Mouse (Mus musculus): ENCODE results near the gene Gm10491. TPM values are rescaled to one million over a fixed set of nuclear protein-coding genes. Genes with fewer than 3 reads are reported as not detected.

Gm10491 gene
- total RNA-seq, 2 experiments from 2014 or later = not detected

- peak; percentile 60 to 75 for DNase-seq (ENCODE audit: low spot score in 2 of 2)
Observed at GRCm38 (mm10) chrX:7883841-7884567, 23.6 kb downstream of the Gm10491 start, which contains the start of gene Slc35a2. Slc35a2 (plus strand) TSS chrX:7884028.

- DNase-seq (ENCODE audit: low spot score in 2 of 2) = peak; percentile 50 to 51
Observed at GRCm38 (mm10) chrX:7879819-7880218, 27.8 kb downstream of the Gm10491 start.

DNA sequence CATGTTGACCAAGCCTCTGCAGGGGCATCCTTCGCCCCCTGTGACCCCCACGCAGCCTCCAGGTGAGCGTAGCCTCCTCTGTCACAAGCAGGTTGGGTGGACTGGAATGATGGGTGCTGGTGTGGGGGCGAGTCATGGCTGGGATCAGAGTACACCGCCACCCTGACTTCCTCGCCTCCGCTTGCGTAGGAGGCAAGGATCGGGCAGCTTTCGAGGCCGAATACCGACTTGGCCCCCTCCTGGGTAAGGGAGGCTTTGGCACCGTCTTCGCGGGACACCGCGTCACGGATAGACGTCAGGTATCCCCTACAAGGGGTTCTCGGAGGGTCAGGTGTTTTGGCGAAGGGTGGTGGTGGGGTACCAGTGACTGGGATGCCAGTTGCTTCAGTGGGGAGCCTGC is 29.1 kb downstream of the Gm10491 start:
- DNase-seq (ENCODE audit: low spot score in 2 of 2) = peak; percentile 9 to 32

- peak; percentile 65 to 84 for DNase-seq (ENCODE audit: low spot score in 2 of 2)
Observed at GRCm38 (mm10) chrX:7878007-7878419, 29.6 kb downstream of the Gm10491 start, which contains the start of gene Pim2. Pim2 (plus strand) TSS chrX:7878262.

DNA sequence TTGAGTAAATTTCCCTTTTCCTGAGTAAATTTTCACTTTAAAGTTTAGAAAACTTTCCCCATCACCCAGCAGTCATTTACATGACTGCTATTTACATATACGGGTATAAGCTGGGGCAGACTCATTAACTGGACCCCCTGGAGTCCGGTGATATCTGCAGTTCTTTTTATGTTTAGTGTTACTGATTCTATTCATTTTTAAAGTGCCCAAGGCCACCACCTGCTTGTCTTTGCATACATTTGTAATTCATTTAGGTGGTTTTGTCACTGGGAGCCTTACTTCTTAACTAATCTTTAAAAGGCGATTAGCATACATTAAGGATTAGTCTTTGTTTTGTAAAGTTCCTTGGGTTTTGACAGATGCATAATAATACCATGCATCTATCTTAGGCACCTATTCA is 37.8 kb downstream of the Gm10491 start:
- DNase-seq (ENCODE audit: low spot score in 2 of 2) = no peak

GRCm38 (mm10) chrX:7868506-7868905 is 39.1 kb downstream of the Gm10491 start:
- DNase-seq (ENCODE audit: low spot score in 2 of 2) = no peak

DNA sequence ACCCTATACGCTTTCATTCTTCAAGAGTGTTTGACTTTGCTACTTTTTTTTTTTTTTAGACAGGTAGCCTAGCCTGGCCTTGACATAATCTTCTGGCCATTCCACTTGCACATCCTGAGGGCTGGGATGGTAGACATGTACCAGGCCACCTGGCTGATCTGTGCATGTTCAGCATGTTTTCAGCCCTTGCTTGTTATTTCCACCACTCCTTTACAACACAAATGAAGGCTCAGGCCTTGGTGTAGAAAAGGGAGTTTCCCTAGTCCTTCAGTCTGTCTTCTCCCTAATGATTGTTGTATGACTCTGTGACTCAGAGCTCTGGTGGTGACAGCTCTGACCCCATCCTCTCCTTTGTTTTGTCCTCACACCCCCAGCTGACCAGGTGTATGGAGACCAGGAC is 40.5 kb downstream of the Gm10491 start:
- DNase-seq (ENCODE audit: low spot score in 2 of 2) = no peak

GRCm38 (mm10) chrX:7865786-7866185 is 41.8 kb downstream of the Gm10491 start:
- no peak for DNase-seq (ENCODE audit: low spot score in 2 of 2)

- no peak for DNase-seq (ENCODE audit: low spot score in 2 of 2)
Observed at GRCm38 (mm10) chrX:7865343-7865742, 42.3 kb downstream of the Gm10491 start.

GRCm38 (mm10) chrX:7864551-7864950 is 43.1 kb downstream of the Gm10491 start:
- no peak for DNase-seq (ENCODE audit: low spot score in 2 of 2)

GRCm38 (mm10) chrX:7863181-7863580 is 44.5 kb downstream of the Gm10491 start:
- DNase-seq (ENCODE audit: low spot score in 2 of 2) = no peak

DNA sequence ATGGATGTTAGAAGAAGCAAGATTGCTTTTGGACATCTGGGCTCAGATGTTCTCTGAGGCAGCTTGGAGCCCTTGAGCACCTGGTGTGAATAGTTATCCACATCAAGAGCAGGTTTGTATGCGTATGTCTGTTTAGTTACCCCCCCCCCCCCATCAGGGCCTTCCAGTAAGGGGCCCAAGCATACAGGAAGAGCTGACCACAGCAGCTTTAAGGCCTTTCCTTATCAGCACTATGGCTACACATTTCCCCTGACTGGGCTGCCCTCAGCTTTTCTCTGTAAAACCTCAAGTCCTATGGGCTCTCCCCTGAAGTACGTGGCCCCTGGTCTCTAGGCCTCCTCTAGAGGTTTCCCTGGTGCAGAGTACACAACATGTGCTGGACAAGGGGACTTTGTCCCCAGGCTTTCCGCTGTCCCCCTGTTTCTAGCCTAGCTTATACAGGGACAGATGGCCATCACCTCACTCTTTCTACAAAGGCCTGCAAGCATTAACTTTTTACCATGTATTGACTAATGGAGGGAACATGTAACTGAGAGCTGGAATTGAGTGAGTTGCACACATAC is 48.4 kb downstream of the Gm10491 start:
- DNase-seq (ENCODE audit: low spot score in 2 of 2) = no peak

Other genes starting within 250 kb of the Gm10491 start
- 10 to 100 TPM in 1 of 2 experiments, 1 to 10 TPM in 1; 8.8 to 11.1 TPM for gene Plp2, start 236.4 kb downstream of the Gm10491 start, total RNA-seq (2021)
- under 1 TPM; 0.19 to 0.44 TPM for gene Magix, start 226.6 kb downstream of the Gm10491 start, total RNA-seq (2021)
- gene Gpkow, start 210.7 kb downstream of the Gm10491 start, total RNA-seq (2021) = 10 to 100 TPM; 33.8 to 34.2 TPM
- 10 to 100 TPM; 55.8 to 56.1 TPM for gene Wdr45, start 193.5 kb downstream of the Gm10491 start, total RNA-seq (2021)
- 1 to 10 TPM in 1 of 2 experiments, not detected in 1; 1.6 TPM for gene Gm45208, start 185.6 kb downstream of the Gm10491 start, total RNA-seq (2021)
- 10 to 100 TPM; 96.0 to 98.1 TPM for gene Praf2, start 179.4 kb downstream of the Gm10491 start, total RNA-seq (2021)
- 10 to 100 TPM; 26.7 to 29.7 TPM for gene Ccdc120, start 156.9 kb downstream of the Gm10491 start, total RNA-seq (2021)
- 10 to 100 TPM; 34.2 to 35.2 TPM for gene Tfe3, start 145.3 kb downstream of the Gm10491 start, total RNA-seq (2021)
- 100 to 1,000 TPM in 1 of 2 experiments, 10 to 100 TPM in 1; 99.1 to 103 TPM for gene Gripap1, start 118.1 kb downstream of the Gm10491 start, total RNA-seq (2021)
- 1 to 10 TPM; 8.4 to 9.6 TPM for gene Kcnd1, start 85.5 kb downstream of the Gm10491 start, total RNA-seq (2021)
- gene Otud5, start 66.5 kb downstream of the Gm10491 start, total RNA-seq (2021) = 10 to 100 TPM; 81.4 to 83.2 TPM
- 10 to 100 TPM; 49.5 to 52.9 TPM for gene Pim2, start 29.6 kb downstream of the Gm10491 start, total RNA-seq (2021)
- 10 to 100 TPM; 34.5 to 38.2 TPM for gene Slc35a2, start 23.8 kb downstream of the Gm10491 start, total RNA-seq (2021)
- 10 to 100 TPM; 91.8 to 98.4 TPM for gene Pqbp1, start 8.6 kb downstream of the Gm10491 start, total RNA-seq (2021)
- 10 to 100 TPM; 22.8 to 27.1 TPM for gene Timm17b, start 8.5 kb downstream of the Gm10491 start, total RNA-seq (2021)
- gene Gm10490, start 1.7 kb upstream of the Gm10491 start, total RNA-seq (2021) = not detected
- 100 to 1,000 TPM; 480 to 519 TPM for gene Pcsk1n, start 12.0 kb upstream of the Gm10491 start, total RNA-seq (2021)
- gene Eras, start 20.8 kb upstream of the Gm10491 start, total RNA-seq (2021) = not detected
- gene Hdac6, start 40.1 kb upstream of the Gm10491 start, total RNA-seq (2021) = 10 to 100 TPM; 47.5 to 48.4 TPM
- gene Gata1, start 70.2 kb upstream of the Gm10491 start, total RNA-seq (2021) = not detected
- under 1 TPM in 1 of 2 experiments, not detected in 1; 0.79 TPM for gene Glod5, start 110.7 kb upstream of the Gm10491 start, total RNA-seq (2021)
- gene Suv39h1, start 166.9 kb upstream of the Gm10491 start, total RNA-seq (2021) = 10 to 100 TPM; 21.1 to 30.2 TPM
- gene Was, start 182.7 kb upstream of the Gm10491 start, total RNA-seq (2021) = 1 to 10 TPM; 1.3 to 1.5 TPM
- 100 to 1,000 TPM; 190 TPM for gene Wdr13, start 225.1 kb upstream of the Gm10491 start, total RNA-seq (2021)
- gene Rbm3, start 238.0 kb upstream of the Gm10491 start, total RNA-seq (2021) = 100 to 1,000 TPM in 1 of 2 experiments, 10 to 100 TPM in 1; 87.6 to 133 TPM